Mouse (Mus musculus): ENCODE results near the gene Abcc4. TPM values are rescaled to one million over a fixed set of nuclear protein-coding genes. Genes with fewer than 3 reads are reported as not detected.

Abcc4 gene
- total and polyA plus RNA-seq, 3 experiments: 10.4 to 28.7 (median 26.5) TPM

GRCm38 (mm10) chr14:118705465-118705807 lies 583 bp downstream of the Abcc4 start:
- Histone ChIP-seq H3K4me1 (ENCODE audit: control insufficient read depth in 1 of 2, insufficient read depth in 2 of 2) (peaks cover 31 to 62% of the 10 kb centered on the region in 2 experiments), H3K27ac (ENCODE audit: insufficient read depth, low read depth) (peak overlapping the region; percentile 41)

DNA sequence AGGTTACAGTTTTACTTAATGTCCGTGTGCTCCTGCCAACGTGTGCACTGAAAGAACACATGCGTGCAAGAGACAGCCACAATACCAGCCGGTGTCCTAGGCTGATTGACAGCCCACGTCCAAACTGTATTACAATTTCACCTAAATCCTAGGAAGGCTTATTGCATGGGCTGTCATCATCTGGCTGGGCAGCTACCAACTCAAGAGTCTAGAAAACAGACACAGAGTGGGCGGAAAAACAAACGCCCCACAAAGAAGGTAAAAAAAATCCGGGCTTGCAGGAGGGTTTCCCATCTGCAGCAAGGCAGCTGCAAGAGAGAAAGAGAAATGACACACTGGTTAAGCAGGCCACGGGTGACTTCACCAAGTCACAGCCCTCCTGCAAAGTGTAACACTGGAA lies 2.7 kb downstream of the Abcc4 start:
- no peak for DNase-seq (ENCODE audit: extremely low read depth)
- Histone ChIP-seq H3K27ac (ENCODE audit: insufficient read depth, low read depth) (peak overlapping the region; percentile 72), H3K4me1 (ENCODE audit: control insufficient read depth in 1 of 2, insufficient read depth in 2 of 2) (peaks cover 28 to 73% of the 10 kb centered on the region in 2 experiments), H3K9ac (ENCODE audit: insufficient read depth, low read depth) (no peak overlapping the region), H3K4me3 (replicated peaks in 1 of 3; ENCODE audit: low read depth in 2 of 3, low read length in 2 of 3, poor library complexity in 1 of 3) (peak overlapping the region in 1 of 3 experiments; percentile 7), H3K9me3 (replicated peaks; ENCODE audit: low read length) (no peaks in the 10 kb centered on the region), H3K36me3 (replicated peaks in 1 of 2; ENCODE audit: control insufficient read depth in 1 of 2, insufficient read depth in 1 of 2, low read length in 1 of 2) (peaks cover 3 to 32% of the 10 kb centered on the region in 2 experiments), H3K4me2 (ENCODE audit: insufficient read depth, low read depth, poor library complexity, severe bottlenecking) (peak overlapping the region; percentile 9; the same call in 1 of the 2 replicates), H3K27me3 (replicated peaks) (no peaks in the 10 kb centered on the region), H3K79me2 (replicated peaks; ENCODE audit: control insufficient read depth, extremely low read depth, insufficient read depth, poor library complexity, severe bottlenecking) (peaks cover 54% of the 10 kb centered on the region)
- in situ Hi-C loops (cut with MboI; ENCODE audit: low pct_ligation_motif_present, low pct_unique_long_range_greater_than_20kb, low sequenced_read_pairs) (loop anchor here (10.0 kb wide), 1 partner anchor 61 kb away; no protein-coding TSS in a partner anchor), dilution Hi-C loops (cut with MboI; ENCODE audit: extremely low pct_ligation_motif_present, extremely low pct_unique_long_range_greater_than_20kb, low sequenced_read_pairs) (no loop called here)
- TF ChIP-seq ETS1 (conservative IDR thresholded peaks at IDR 0.05; ENCODE audit: low read depth, low read length) (peak; percentile 46; the same call in 1 of the 2 replicates), E2F4 (IDR thresholded peaks at IDR 0.05; ENCODE audit: insufficient replicate concordance, low read depth, low read length) (no peak), ZNF384 (IDR thresholded peaks at IDR 0.05; ENCODE audit: low read depth, low read length) (0 out of 2 replicates have a peak, but pooled peaks have one; percentile 38)

More at GRCm38 (mm10) chr14:118705465-118705807, 583 bp downstream of the Abcc4 start:
- Histone ChIP-seq H3K36me3 (replicated peaks in 1 of 2; ENCODE audit: control insufficient read depth in 1 of 2, insufficient read depth in 1 of 2, low read length in 1 of 2) (peaks cover 3 to 20% of the 10 kb centered on the region in 2 experiments), H3K9me3 (replicated peaks; ENCODE audit: low read length) (no peaks in the 10 kb centered on the region), H3K79me2 (replicated peaks; ENCODE audit: control insufficient read depth, extremely low read depth, insufficient read depth, poor library complexity, severe bottlenecking) (peaks cover 39% of the 10 kb centered on the region), H3K27me3 (replicated peaks) (no peaks in the 10 kb centered on the region), H3K9ac (ENCODE audit: insufficient read depth, low read depth) (peak overlapping the region; percentile 69), H3K4me2 (ENCODE audit: insufficient read depth, low read depth, poor library complexity, severe bottlenecking) (peak overlapping the region; percentile 64), H3K4me3 (replicated peaks in 1 of 3; ENCODE audit: low read depth in 2 of 3, low read length in 2 of 3, poor library complexity in 1 of 3) (peak overlapping the region; percentile 80 to 97 (median 85))
- no peak for DNase-seq (ENCODE audit: extremely low read depth)
- TF ChIP-seq TBP (conservative IDR thresholded peaks at IDR 0.05; ENCODE audit: low read depth, low read length) (no peak), POLR2AphosphoS2 (IDR thresholded peaks at IDR 0.05; ENCODE audit: low read depth, low read length) (no peak), ETS1 (conservative IDR thresholded peaks at IDR 0.05; ENCODE audit: low read depth, low read length) (no peak)
- in situ Hi-C loops (cut with MboI; ENCODE audit: low pct_ligation_motif_present, low pct_unique_long_range_greater_than_20kb, low sequenced_read_pairs) (loop anchor here (10.0 kb wide), 1 partner anchor 59 kb away; no protein-coding TSS in a partner anchor), dilution Hi-C loops (cut with MboI; ENCODE audit: extremely low pct_ligation_motif_present, extremely low pct_unique_long_range_greater_than_20kb, low sequenced_read_pairs) (no loop called here)

DNA sequence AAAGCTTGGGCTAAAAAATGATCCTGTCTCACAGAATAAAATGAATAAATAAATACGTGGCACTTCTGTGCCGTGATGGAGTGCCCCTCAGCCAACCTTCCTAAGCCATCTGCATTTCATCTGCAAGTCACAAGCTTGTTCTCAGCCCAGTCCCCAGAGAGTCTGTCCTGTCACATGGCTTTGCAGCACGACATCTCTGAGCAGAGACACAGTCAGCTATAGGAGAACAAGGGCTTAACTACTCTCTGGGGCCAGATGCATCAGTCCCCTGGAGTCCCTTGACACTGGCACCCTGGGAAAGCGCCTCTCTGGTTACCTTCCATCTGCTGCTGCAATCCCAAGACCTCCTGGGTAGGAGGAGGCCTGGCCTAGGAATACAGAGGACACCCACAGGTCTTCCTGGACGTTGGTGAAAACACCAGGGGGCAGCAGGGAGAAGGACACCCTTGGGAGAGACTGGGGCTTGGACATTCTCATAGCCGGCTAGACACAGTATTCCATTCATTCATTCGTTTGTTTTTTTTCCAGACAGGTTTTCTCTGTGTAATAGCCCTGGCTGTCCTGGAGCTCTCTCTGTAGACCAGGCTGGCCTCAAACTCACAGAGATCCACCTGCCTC lies 3.9 kb downstream of the Abcc4 start:
- 0 out of 2 replicates have a peak overlapping the region, but pooled peaks have one; percentile 10 for H3K9ac ChIP-seq (ENCODE audit: insufficient read depth, low read depth)
- peaks cover 3 to 41% of the 10 kb centered on the region in 2 experiments for H3K36me3 ChIP-seq (replicated peaks in 1 of 2; ENCODE audit: control insufficient read depth in 1 of 2, insufficient read depth in 1 of 2, low read length in 1 of 2)
- no peaks in the 10 kb centered on the region for H3K9me3 ChIP-seq (replicated peaks; ENCODE audit: low read length)
- in situ Hi-C loops (cut with MboI; ENCODE audit: low pct_ligation_motif_present, low pct_unique_long_range_greater_than_20kb, low sequenced_read_pairs) (loop anchor here (10.0 kb wide), 1 partner anchor 63 kb away; no protein-coding TSS in a partner anchor), dilution Hi-C loops (cut with MboI; ENCODE audit: extremely low pct_ligation_motif_present, extremely low pct_unique_long_range_greater_than_20kb, low sequenced_read_pairs) (no loop called here)
- peak; percentile 78 for DNase-seq (ENCODE audit: extremely low read depth)
- peaks cover 32 to 79% of the 10 kb centered on the region in 2 experiments for H3K4me1 ChIP-seq (ENCODE audit: control insufficient read depth in 1 of 2, insufficient read depth in 2 of 2)
- H3K79me2 ChIP-seq (replicated peaks; ENCODE audit: control insufficient read depth, extremely low read depth, insufficient read depth, poor library complexity, severe bottlenecking): peaks cover 65% of the 10 kb centered on the region
- H3K4me3 ChIP-seq (replicated peaks in 1 of 3; ENCODE audit: low read depth in 2 of 3, low read length in 2 of 3, poor library complexity in 1 of 3): no peak overlapping the region
- H3K4me2 ChIP-seq (ENCODE audit: insufficient read depth, low read depth, poor library complexity, severe bottlenecking): peak overlapping the region; percentile 18; the same call in 1 of the 2 replicates
- H3K27ac ChIP-seq (ENCODE audit: insufficient read depth, low read depth): peak overlapping the region; percentile 58
- no peaks in the 10 kb centered on the region for H3K27me3 ChIP-seq (replicated peaks)
- TF ChIP-seq ELF1 (IDR thresholded peaks at IDR 0.05; ENCODE audit: low read depth, low read length) (no peak), MEF2A (IDR thresholded peaks at IDR 0.05; ENCODE audit: borderline replicate concordance, low read depth, low read length) (no peak), JUND (conservative IDR thresholded peaks at IDR 0.05; ENCODE audit: low read depth, low read length) (no peak), JUN (IDR thresholded peaks at IDR 0.05; ENCODE audit: insufficient read depth, low read depth, low read length) (no peak), NRF1 (IDR thresholded peaks at IDR 0.05; ENCODE audit: low read depth, low read length) (no peak), HCFC1 (IDR thresholded peaks at IDR 0.05; ENCODE audit: low read depth, low read length) (no peak), GABPA (IDR thresholded peaks at IDR 0.05; ENCODE audit: insufficient replicate concordance, low read depth, low read length) (no peak), CHD1 (IDR thresholded peaks at IDR 0.05; ENCODE audit: low read depth, low read length) (no peak), MAX (IDR thresholded peaks at IDR 0.05; ENCODE audit: low read length) (peak; percentile 84), KAT2A (IDR thresholded peaks at IDR 0.05; ENCODE audit: insufficient replicate concordance, low read length) (no peak), SIN3A (IDR thresholded peaks at IDR 0.05; ENCODE audit: low read length) (0 out of 2 replicates have a peak, but pooled peaks have one; percentile 39), CHD2 (IDR thresholded peaks at IDR 0.05; ENCODE audit: low read length) (no peak), E2F4 (IDR thresholded peaks at IDR 0.05; ENCODE audit: insufficient replicate concordance, low read depth, low read length) (no peak), USF2 (conservative IDR thresholded peaks at IDR 0.05; ENCODE audit: low read depth, low read length) (no peak), UBTF (IDR thresholded peaks at IDR 0.05; ENCODE audit: low read depth, low read length) (no peak), CTCF (conservative IDR thresholded peaks at IDR 0.05 in 1 of 2, IDR thresholded peaks at IDR 0.05 in 1 of 2; ENCODE audit: low read depth in 2 of 2, low read length in 2 of 2) (peak; percentile 16 to 61; a peak in 3 of 4 replicates), MXI1 (IDR thresholded peaks at IDR 0.05; ENCODE audit: low read depth, low read length) (no peak; the same call in 1 of the 2 replicates), RAD21 (IDR thresholded peaks at IDR 0.05; ENCODE audit: low read depth, low read length) (peak; percentile 24), NELFE (IDR thresholded peaks at IDR 0.05; ENCODE audit: low read depth, low read length) (no peak)
